Mouse (Mus musculus): ENCODE results near the gene Cfap77. TPM values are rescaled to one million over a fixed set of nuclear protein-coding genes. Genes with fewer than 3 reads are reported as not detected.

Gene Cfap77
- polyA plus RNA-seq, 1 experiment from 2014 or later, result 0.51 TPM

DNA sequence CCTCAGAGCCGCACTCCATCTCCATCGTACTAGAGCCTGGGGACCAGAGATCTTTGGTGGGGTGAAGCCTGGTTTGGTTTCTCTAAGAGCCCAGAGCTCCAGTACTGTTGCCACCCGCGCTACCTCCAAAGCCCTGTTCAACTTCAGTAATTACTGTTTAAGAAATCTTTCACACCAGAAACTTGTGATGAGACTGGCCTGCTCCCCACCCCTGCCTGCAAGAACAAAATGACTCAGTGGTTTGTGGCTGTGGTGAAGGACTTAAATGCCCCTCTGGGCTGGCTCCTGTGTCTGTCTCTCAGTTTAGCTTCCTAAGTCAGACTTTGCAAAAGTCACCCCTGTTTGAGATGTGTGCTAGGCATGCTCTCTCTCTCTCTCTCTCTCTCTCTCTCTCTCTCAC is 141.9 kb downstream of the Cfap77 start:
- Histone ChIP-seq H3K36me3 (ENCODE audit: control insufficient read depth, insufficient read depth, low read length) (no peaks in the 10 kb centered on the region), H3K27me3 (ENCODE audit: control insufficient read depth, insufficient read depth, low read length) (peaks cover 95% of the 10 kb centered on the region), H3K4me1 (replicated peaks; ENCODE audit: control insufficient read depth, insufficient read depth, low read length) (peaks cover 26% of the 10 kb centered on the region), H3K9me3 (ENCODE audit: control insufficient read depth, low read length) (no peaks in the 10 kb centered on the region), H3K9ac (ENCODE audit: low read depth, low read length) (no peak overlapping the region), H3K4me2 (replicated peaks; ENCODE audit: low read depth, low read length) (no peak overlapping the region), H3K27ac (ENCODE audit: low read depth, low read length) (no peak overlapping the region), H3K4me3 (ENCODE audit: low read depth, low read length) (peak overlapping the region; percentile 24)
- no peak for ATAC-seq (ENCODE audit: low FRiP score)
- DNase-seq (ENCODE audit: low spot score), result no peak
- 2% methylated on average over 4 of the region's 4 CpGs for WGBS

DNA sequence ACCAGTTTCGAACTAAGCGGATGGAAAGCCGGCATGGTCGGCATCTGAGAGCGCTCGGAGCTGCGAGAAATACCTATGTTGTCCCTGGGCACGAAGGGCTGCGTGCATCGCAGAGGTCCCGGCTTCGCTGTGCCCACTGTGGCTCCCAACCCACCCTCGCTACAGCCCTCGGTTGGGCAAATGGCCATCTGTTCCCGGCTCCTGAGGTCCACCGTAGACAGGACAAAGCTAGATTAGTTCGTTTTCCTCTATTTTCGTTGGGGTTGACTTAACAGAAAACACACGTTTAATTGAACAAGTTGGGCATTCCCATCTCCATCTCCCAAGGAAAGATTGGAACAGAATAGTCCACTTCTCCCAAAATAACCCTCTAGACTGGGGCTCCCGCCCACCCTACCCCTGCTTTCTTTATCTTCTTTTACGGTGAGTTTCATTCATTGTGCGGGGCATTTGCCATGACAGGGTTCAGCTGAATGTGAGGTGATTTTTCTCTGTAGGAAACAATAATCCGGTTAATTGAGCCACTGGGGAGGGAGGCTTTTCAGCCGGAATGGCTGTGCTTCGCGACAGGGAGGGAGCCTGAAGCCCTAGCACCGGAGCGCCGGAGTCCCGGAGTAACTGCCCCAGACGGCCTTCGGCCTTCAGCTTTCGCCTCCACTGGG is 142.7 kb downstream of the Cfap77 start:
- H3K4me2 ChIP-seq (replicated peaks; ENCODE audit: low read depth, low read length), result peak overlapping the region; percentile 6
- ATAC-seq (ENCODE audit: low FRiP score) (no peak), DNase-seq (ENCODE audit: low spot score) (peak; percentile 65)
- peaks cover 95% of the 10 kb centered on the region for H3K27me3 ChIP-seq (ENCODE audit: control insufficient read depth, insufficient read depth, low read length)
- H3K9me3 ChIP-seq (ENCODE audit: control insufficient read depth, low read length), result no peaks in the 10 kb centered on the region
- H3K4me3 ChIP-seq (ENCODE audit: low read depth, low read length), result peak overlapping the region; percentile 24
- no peaks in the 10 kb centered on the region for H3K36me3 ChIP-seq (ENCODE audit: control insufficient read depth, insufficient read depth, low read length)
- peak overlapping the region; percentile 5; the same call in 1 of the 2 replicates for H3K9ac ChIP-seq (ENCODE audit: low read depth, low read length)
- no peak overlapping the region for H3K27ac ChIP-seq (ENCODE audit: low read depth, low read length)
- WGBS, result 2% methylated on average over 33 of the region's 33 CpGs
- peaks cover 23% of the 10 kb centered on the region for H3K4me1 ChIP-seq (replicated peaks; ENCODE audit: control insufficient read depth, insufficient read depth, low read length)

- ATAC-seq (ENCODE audit: low FRiP score), result no peak
- Histone ChIP-seq H3K27ac (ENCODE audit: low read depth, low read length) (no peak overlapping the region), H3K9ac (ENCODE audit: low read depth, low read length) (no peak overlapping the region; the same call in 1 of the 2 replicates), H3K4me1 (replicated peaks; ENCODE audit: control insufficient read depth, insufficient read depth, low read length) (peaks cover 23% of the 10 kb centered on the region), H3K9me3 (ENCODE audit: control insufficient read depth, low read length) (no peaks in the 10 kb centered on the region), H3K36me3 (ENCODE audit: control insufficient read depth, insufficient read depth, low read length) (no peaks in the 10 kb centered on the region), H3K4me2 (replicated peaks; ENCODE audit: low read depth, low read length) (peak overlapping the region; percentile 16), H3K27me3 (ENCODE audit: control insufficient read depth, insufficient read depth, low read length) (peaks cover 95% of the 10 kb centered on the region), H3K4me3 (ENCODE audit: low read depth, low read length) (peak overlapping the region; percentile 24)
- under 1% methylated on average over 44 of the region's 44 CpGs for WGBS
- peak; percentile 49 for DNase-seq (ENCODE audit: low spot score)
These were observed 143.4 kb downstream of the Cfap77 start for GRCm38 (mm10) chr2:28911331-28912038.

DNA sequence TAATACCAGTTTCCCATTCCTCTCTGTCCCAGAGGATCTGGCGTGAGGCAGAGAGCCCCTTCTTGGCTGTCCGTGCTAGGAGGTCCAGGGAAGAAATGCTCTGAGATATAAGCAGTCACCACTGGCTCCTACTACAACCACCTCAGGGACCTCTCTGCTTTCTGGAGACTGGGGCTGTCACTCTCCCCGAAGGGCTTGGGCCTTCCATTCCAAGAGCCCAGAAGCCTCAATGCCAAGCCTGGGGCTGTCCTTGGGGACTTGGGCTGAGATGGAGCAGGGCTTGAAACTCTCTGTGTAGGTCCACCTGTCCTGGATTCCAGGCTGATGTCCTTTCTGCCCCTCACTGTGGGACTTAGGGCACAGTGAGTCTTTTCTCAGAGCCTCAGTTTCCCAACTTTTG is 144.0 kb downstream of the Cfap77 start:
- Histone ChIP-seq H3K27me3 (ENCODE audit: control insufficient read depth, insufficient read depth, low read length) (peaks cover 92% of the 10 kb centered on the region), H3K36me3 (ENCODE audit: control insufficient read depth, insufficient read depth, low read length) (no peaks in the 10 kb centered on the region), H3K9me3 (ENCODE audit: control insufficient read depth, low read length) (no peaks in the 10 kb centered on the region), H3K4me1 (replicated peaks; ENCODE audit: control insufficient read depth, insufficient read depth, low read length) (peaks cover 21% of the 10 kb centered on the region), H3K27ac (ENCODE audit: low read depth, low read length) (no peak overlapping the region), H3K9ac (ENCODE audit: low read depth, low read length) (no peak overlapping the region), H3K4me3 (ENCODE audit: low read depth, low read length) (0 out of 2 replicates have a peak overlapping the region, but pooled peaks have one; percentile 6), H3K4me2 (replicated peaks; ENCODE audit: low read depth, low read length) (peak overlapping the region; percentile 16; the same call in 1 of the 2 replicates)
- DNase-seq (ENCODE audit: low spot score) (peak; percentile 51), ATAC-seq (ENCODE audit: low FRiP score) (no peak)
- 0% methylated on average over 3 of the region's 3 CpGs for WGBS

DNA sequence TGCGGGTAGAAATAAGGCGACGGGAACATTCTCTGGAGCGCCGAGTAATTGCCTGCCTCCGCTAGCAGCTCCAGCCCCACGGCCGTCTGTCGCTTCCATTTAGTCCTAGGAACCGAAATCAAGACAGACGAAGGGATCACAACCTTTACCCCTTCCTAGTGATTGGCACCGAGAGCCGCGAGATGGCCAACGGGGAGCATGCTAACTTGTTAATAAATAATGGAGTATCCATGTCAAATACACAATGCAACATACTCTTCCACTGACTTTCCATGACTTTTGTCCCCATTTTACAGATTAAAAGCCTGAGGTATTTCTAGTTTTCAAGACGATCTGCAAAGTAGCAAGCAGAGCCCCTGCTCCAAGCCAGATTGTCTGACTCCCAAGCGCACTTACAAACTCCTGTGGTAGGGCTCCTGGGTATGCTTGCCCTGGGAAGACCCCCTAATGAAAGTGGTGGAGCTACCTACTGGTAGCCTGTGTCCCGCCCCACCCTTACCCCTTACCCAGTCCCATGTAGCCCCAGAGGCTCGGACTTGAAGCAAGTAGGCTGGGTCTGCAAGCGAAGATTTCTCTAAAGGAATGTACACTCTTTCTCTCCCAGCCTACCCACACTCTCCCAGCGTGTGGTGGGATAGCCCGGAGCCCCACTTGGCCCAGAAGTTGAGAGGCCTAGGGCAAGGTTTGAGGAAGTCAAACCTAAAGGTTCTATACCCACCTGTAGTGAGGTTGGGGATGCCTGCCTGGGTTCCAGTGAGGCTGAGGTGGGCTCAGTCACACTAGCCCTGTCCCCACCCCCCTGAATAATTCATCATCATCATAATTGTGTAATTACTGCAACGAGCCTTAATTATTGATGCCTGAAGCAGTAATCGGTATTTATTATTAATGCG is 144.8 kb downstream of the Cfap77 start:
- H3K27me3 ChIP-seq (ENCODE audit: control insufficient read depth, insufficient read depth, low read length), result peaks cover 91% of the 10 kb centered on the region
- peaks cover 18% of the 10 kb centered on the region for H3K4me1 ChIP-seq (replicated peaks; ENCODE audit: control insufficient read depth, insufficient read depth, low read length)
- H3K36me3 ChIP-seq (ENCODE audit: control insufficient read depth, insufficient read depth, low read length), result no peaks in the 10 kb centered on the region
- H3K9me3 ChIP-seq (ENCODE audit: control insufficient read depth, low read length), result no peaks in the 10 kb centered on the region
- WGBS, result 5% methylated on average over 25 of the region's 25 CpGs
- H3K4me3 ChIP-seq (ENCODE audit: low read depth, low read length), result no peak overlapping the region
- H3K4me2 ChIP-seq (replicated peaks; ENCODE audit: low read depth, low read length), result no peak overlapping the region
- H3K27ac ChIP-seq (ENCODE audit: low read depth, low read length), result no peak overlapping the region
- H3K9ac ChIP-seq (ENCODE audit: low read depth, low read length), result no peak overlapping the region
- ATAC-seq (ENCODE audit: low FRiP score) (no peak), DNase-seq (ENCODE audit: low spot score) (peak; percentile 34)

DNA sequence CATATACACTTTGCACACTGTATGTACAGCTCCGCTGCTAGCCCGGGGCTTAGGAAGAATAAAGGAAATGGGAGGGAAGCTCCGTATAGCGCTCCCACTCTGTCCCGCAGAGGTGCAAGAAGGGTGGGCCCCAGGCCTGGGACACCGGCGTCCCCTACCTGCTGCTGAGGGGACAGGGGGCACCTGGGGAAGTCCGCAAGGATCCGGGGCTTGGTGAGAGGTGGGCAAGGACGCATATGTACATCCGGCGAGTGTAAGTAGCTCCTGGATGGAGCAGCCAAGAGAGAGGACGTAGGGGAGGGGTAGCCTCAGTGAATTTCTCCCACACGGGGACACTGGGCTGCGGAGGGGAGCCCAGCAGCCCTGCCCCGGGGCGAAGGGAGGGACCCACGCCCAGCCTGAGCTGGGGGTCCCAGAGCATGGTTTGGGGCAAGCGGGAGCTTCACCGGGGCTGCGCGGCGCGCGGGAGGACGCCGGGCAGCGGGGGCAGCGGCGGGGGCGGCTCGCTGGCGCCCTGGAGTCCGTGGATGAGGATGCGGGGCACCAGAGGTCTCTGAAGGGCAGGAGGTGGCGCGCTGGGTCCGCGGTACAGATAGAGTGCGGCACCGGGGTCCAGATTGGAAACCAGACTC is 145.6 kb downstream of the Cfap77 start:
- under 1% methylated on average over 38 of the region's 41 CpGs for WGBS
- Histone ChIP-seq H3K4me2 (replicated peaks; ENCODE audit: low read depth, low read length) (peak overlapping the region; percentile 36), H3K4me3 (ENCODE audit: low read depth, low read length) (peak overlapping the region; percentile 8; the same call in 1 of the 2 replicates), H3K27ac (ENCODE audit: low read depth, low read length) (peak overlapping the region; percentile 59; the same call in 1 of the 2 replicates), H3K4me1 (replicated peaks; ENCODE audit: control insufficient read depth, insufficient read depth, low read length) (peaks cover 24% of the 10 kb centered on the region), H3K9me3 (ENCODE audit: control insufficient read depth, low read length) (no peaks in the 10 kb centered on the region), H3K36me3 (ENCODE audit: control insufficient read depth, insufficient read depth, low read length) (no peaks in the 10 kb centered on the region), H3K9ac (ENCODE audit: low read depth, low read length) (no peak overlapping the region; the same call in 1 of the 2 replicates), H3K27me3 (ENCODE audit: control insufficient read depth, insufficient read depth, low read length) (peaks cover 89% of the 10 kb centered on the region)
- DNase-seq (ENCODE audit: low spot score) (peak; percentile 50), ATAC-seq (ENCODE audit: low FRiP score) (no peak)

DNA sequence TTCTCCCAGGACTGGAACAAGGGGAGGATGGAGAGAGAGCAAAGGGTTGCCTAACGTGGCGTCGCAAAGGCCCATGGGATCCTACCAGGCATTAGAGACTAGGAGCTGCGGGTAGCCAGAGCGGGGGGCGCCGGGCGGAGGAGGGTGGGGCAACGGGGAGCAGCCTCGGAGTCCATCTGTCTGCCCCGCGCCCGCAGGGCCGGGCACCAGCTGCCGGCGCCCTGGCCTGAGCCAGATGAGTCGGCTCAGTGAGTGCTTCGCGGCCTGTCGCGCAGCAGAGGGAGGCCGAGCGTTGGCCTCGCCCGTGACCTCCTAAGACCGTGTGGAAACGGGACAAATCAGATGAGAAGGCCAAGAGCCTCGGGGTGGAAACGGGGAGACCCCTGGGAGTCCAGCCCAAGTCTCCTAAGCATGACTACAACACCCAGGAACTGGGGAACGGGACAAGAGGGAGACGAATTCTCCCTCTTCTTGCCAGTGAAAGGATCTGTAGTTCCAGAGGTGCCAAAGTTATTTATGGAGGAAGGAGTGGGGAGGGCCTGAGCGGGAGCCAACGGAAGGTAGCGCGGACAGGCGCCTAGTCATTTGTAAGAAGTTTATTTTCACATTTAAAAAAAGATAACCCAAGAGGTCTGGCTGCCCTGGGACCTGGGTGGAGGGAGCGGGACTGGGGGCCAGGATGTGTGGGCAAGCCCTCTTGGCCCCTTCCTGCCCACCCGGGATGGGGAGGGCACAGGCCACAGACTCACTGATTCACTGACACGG is 146.3 kb downstream of the Cfap77 start:
- peaks cover 24% of the 10 kb centered on the region for H3K4me1 ChIP-seq (replicated peaks; ENCODE audit: control insufficient read depth, insufficient read depth, low read length)

More for the DNA sequence above, 146.3 kb downstream of the Cfap77 start:
- Histone ChIP-seq H3K36me3 (ENCODE audit: control insufficient read depth, insufficient read depth, low read length) (no peaks in the 10 kb centered on the region), H3K27ac (ENCODE audit: low read depth, low read length) (0 out of 2 replicates have a peak overlapping the region, but pooled peaks have one; percentile 59), H3K9ac (ENCODE audit: low read depth, low read length) (0 out of 2 replicates have a peak overlapping the region, but pooled peaks have one; percentile 2), H3K4me2 (replicated peaks; ENCODE audit: low read depth, low read length) (peak overlapping the region; percentile 36), H3K27me3 (ENCODE audit: control insufficient read depth, insufficient read depth, low read length) (peaks cover 86% of the 10 kb centered on the region), H3K4me3 (ENCODE audit: low read depth, low read length) (peak overlapping the region; percentile 8), H3K9me3 (ENCODE audit: control insufficient read depth, low read length) (no peaks in the 10 kb centered on the region)
- DNase-seq (ENCODE audit: low spot score), result peak; percentile 68
- ATAC-seq (ENCODE audit: low FRiP score), result peak; percentile 74
- WGBS, result under 1% methylated on average over 36 of the region's 39 CpGs

All from hindbrain, embryonic 11.5 days (tissue).